Mouse (Mus musculus): ENCODE results near the gene Ica1. TPM values are rescaled to one million over a fixed set of nuclear protein-coding genes. Genes with fewer than 3 reads are reported as not detected.

Ica1 gene
- polyA plus RNA-seq, 1 experiment from 2014 or later: 75.5 TPM

DNA sequence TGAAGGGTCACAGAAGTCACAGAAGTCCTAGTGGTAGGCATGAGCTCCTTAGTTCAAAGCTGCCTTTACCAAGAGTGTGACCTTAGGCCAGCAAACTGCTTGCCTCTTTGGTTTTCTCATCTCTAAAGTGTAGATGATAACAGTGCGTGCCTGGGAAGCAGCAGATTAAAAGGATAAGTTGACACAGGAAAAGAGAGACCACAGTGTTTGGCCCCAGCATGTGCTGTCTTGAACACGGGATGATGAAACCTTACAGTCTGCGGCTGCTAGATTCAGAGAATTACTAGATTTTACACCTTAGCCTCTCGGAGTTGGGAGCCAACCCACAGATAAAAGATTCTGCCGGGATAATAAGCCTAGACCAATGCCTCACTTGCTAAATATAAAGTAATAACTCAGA is 137.4 kb downstream of the Ica1 start:
- no peak for ATAC-seq (ENCODE audit: low FRiP score)
- H3K9me3 ChIP-seq (ENCODE audit: control insufficient read depth, low read length): no peaks in the 10 kb centered on the region

GRCm38 (mm10) chr6:8639526-8639925 is 138.8 kb downstream of the Ica1 start:
- Histone ChIP-seq H3K9ac (no peak overlapping the region), H3K9me3 (ENCODE audit: control insufficient read depth, low read length) (no peaks in the 10 kb centered on the region), H3K4me1 (replicated peaks; ENCODE audit: control insufficient read depth, insufficient read depth, low read length) (no peaks in the 10 kb centered on the region), H3K36me3 (replicated peaks; ENCODE audit: control insufficient read depth, insufficient read depth) (no peaks in the 10 kb centered on the region), H3K27ac (no peak overlapping the region), H3K27me3 (ENCODE audit: control insufficient read depth, insufficient read depth, low read length) (no peaks in the 10 kb centered on the region), H3K4me2 (replicated peaks) (no peak overlapping the region), H3K4me3 (replicated peaks; ENCODE audit: low read length) (no peak overlapping the region)
- WGBS: 90% methylated on average over 2 of the region's 2 CpGs
- DNase-seq (ENCODE audit: low spot score) (no peak), ATAC-seq (ENCODE audit: low FRiP score) (no peak)

More for the DNA sequence above, 137.4 kb downstream of the Ica1 start:
- no peak overlapping the region for H3K27ac ChIP-seq
- no peaks in the 10 kb centered on the region for H3K27me3 ChIP-seq (ENCODE audit: control insufficient read depth, insufficient read depth, low read length)
- H3K36me3 ChIP-seq (replicated peaks; ENCODE audit: control insufficient read depth, insufficient read depth): no peaks in the 10 kb centered on the region
- no peak overlapping the region for H3K9ac ChIP-seq
- H3K4me3 ChIP-seq (replicated peaks; ENCODE audit: low read length): no peak overlapping the region
- no peak overlapping the region for H3K4me2 ChIP-seq (replicated peaks)
- no peaks in the 10 kb centered on the region for H3K4me1 ChIP-seq (replicated peaks; ENCODE audit: control insufficient read depth, insufficient read depth, low read length)
- no peak for DNase-seq (ENCODE audit: low spot score)
- WGBS: 92% methylated on average over 5 of the region's 5 CpGs

- ATAC-seq (ENCODE audit: low FRiP score) (no peak), DNase-seq (ENCODE audit: low spot score) (no peak)
- Histone ChIP-seq H3K36me3 (replicated peaks; ENCODE audit: control insufficient read depth, insufficient read depth) (no peaks in the 10 kb centered on the region), H3K27ac (no peak overlapping the region), H3K27me3 (ENCODE audit: control insufficient read depth, insufficient read depth, low read length) (no peaks in the 10 kb centered on the region), H3K4me3 (replicated peaks; ENCODE audit: low read length) (no peak overlapping the region), H3K4me1 (replicated peaks; ENCODE audit: control insufficient read depth, insufficient read depth, low read length) (no peaks in the 10 kb centered on the region), H3K4me2 (replicated peaks) (no peak overlapping the region), H3K9me3 (ENCODE audit: control insufficient read depth, low read length) (no peaks in the 10 kb centered on the region), H3K9ac (no peak overlapping the region)
- 91% methylated on average over 4 of the region's 4 CpGs for WGBS
Measured at GRCm38 (mm10) chr6:8638899-8639298, 139.4 kb downstream of the Ica1 start.

GRCm38 (mm10) chr6:8638122-8638521 is 140.2 kb downstream of the Ica1 start:
- Histone ChIP-seq H3K9me3 (ENCODE audit: control insufficient read depth, low read length) (no peaks in the 10 kb centered on the region), H3K27me3 (ENCODE audit: control insufficient read depth, insufficient read depth, low read length) (no peaks in the 10 kb centered on the region), H3K36me3 (replicated peaks; ENCODE audit: control insufficient read depth, insufficient read depth) (no peaks in the 10 kb centered on the region), H3K27ac (no peak overlapping the region), H3K4me1 (replicated peaks; ENCODE audit: control insufficient read depth, insufficient read depth, low read length) (no peaks in the 10 kb centered on the region), H3K4me3 (replicated peaks; ENCODE audit: low read length) (no peak overlapping the region), H3K9ac (no peak overlapping the region), H3K4me2 (replicated peaks) (no peak overlapping the region)
- ATAC-seq (ENCODE audit: low FRiP score) (no peak), DNase-seq (ENCODE audit: low spot score) (no peak)
- 80% methylated on average over 4 of the region's 4 CpGs for WGBS

DNA sequence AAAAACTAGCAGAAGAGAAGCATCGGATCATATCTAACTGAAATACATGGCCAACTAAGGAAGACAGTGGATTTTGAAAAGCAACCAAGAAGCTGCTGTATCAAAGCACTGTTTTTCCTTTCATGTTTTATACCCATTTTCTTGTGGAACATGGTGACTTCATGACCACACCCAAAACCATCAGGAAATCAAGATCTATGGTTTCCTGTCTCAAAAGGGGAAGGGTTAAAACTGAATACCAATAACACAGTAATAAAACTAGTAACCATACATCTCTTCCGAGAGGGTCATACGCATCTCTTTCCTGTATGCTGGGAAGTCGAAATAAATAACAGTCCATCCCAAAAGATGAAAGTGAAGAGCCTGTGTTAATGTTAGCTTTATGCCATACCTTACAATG is 145.6 kb downstream of the Ica1 start:
- Histone ChIP-seq H3K36me3 (replicated peaks; ENCODE audit: control insufficient read depth, insufficient read depth) (no peaks in the 10 kb centered on the region), H3K9me3 (ENCODE audit: control insufficient read depth, low read length) (no peaks in the 10 kb centered on the region), H3K27ac (no peak overlapping the region), H3K4me3 (replicated peaks; ENCODE audit: low read length) (no peak overlapping the region), H3K4me2 (replicated peaks) (no peak overlapping the region), H3K4me1 (replicated peaks; ENCODE audit: control insufficient read depth, insufficient read depth, low read length) (no peaks in the 10 kb centered on the region), H3K27me3 (ENCODE audit: control insufficient read depth, insufficient read depth, low read length) (no peaks in the 10 kb centered on the region), H3K9ac (no peak overlapping the region)
- ATAC-seq (ENCODE audit: low FRiP score) (no peak), DNase-seq (ENCODE audit: low spot score) (no peak)
- 94% methylated on average over 4 of the region's 4 CpGs for WGBS

- no peak overlapping the region for H3K27ac ChIP-seq
- H3K4me2 ChIP-seq (replicated peaks): no peak overlapping the region
- H3K27me3 ChIP-seq (ENCODE audit: control insufficient read depth, insufficient read depth, low read length): no peaks in the 10 kb centered on the region
- no peak overlapping the region for H3K4me3 ChIP-seq (replicated peaks; ENCODE audit: low read length)
- DNase-seq (ENCODE audit: low spot score): no peak
- ATAC-seq (ENCODE audit: low FRiP score): no peak
- no peaks in the 10 kb centered on the region for H3K9me3 ChIP-seq (ENCODE audit: control insufficient read depth, low read length)
- H3K36me3 ChIP-seq (replicated peaks; ENCODE audit: control insufficient read depth, insufficient read depth): no peaks in the 10 kb centered on the region
- H3K9ac ChIP-seq: no peak overlapping the region
- no peaks in the 10 kb centered on the region for H3K4me1 ChIP-seq (replicated peaks; ENCODE audit: control insufficient read depth, insufficient read depth, low read length)
- WGBS: 80% methylated on average over 5 of the region's 5 CpGs
Measured at GRCm38 (mm10) chr6:8631986-8632632, 146.2 kb downstream of the Ica1 start.

DNA sequence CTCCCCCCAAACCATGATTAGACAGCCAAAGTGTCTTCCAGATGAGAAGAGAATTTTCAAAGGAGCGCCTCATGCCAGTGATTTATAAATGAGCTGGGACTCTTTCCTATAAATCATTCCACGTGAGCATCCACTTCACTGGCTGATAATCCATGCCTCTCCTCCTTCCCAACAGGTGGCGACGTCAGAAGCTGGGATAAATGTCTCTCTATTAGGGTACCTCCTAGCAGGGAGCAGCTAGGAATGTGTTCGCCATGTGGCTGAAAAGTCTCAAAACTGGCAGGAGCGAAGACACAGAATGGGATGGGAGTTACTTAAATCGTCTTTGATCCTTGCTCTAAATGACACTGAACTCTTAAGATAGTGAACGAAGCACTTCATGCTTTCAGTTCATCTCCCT is 146.9 kb downstream of the Ica1 start:
- Histone ChIP-seq H3K27me3 (ENCODE audit: control insufficient read depth, insufficient read depth, low read length) (no peaks in the 10 kb centered on the region), H3K4me1 (replicated peaks; ENCODE audit: control insufficient read depth, insufficient read depth, low read length) (no peaks in the 10 kb centered on the region), H3K36me3 (replicated peaks; ENCODE audit: control insufficient read depth, insufficient read depth) (no peaks in the 10 kb centered on the region), H3K4me2 (replicated peaks) (no peak overlapping the region), H3K9ac (no peak overlapping the region), H3K4me3 (replicated peaks; ENCODE audit: low read length) (no peak overlapping the region), H3K27ac (no peak overlapping the region), H3K9me3 (ENCODE audit: control insufficient read depth, low read length) (no peaks in the 10 kb centered on the region)
- ATAC-seq (ENCODE audit: low FRiP score) (no peak), DNase-seq (ENCODE audit: low spot score) (no peak)
- WGBS: 81% methylated on average over 8 of the region's 8 CpGs

- Histone ChIP-seq H3K27ac (no peak overlapping the region), H3K4me2 (replicated peaks) (no peak overlapping the region), H3K9me3 (ENCODE audit: control insufficient read depth, low read length) (no peaks in the 10 kb centered on the region), H3K27me3 (ENCODE audit: control insufficient read depth, insufficient read depth, low read length) (no peaks in the 10 kb centered on the region), H3K4me3 (replicated peaks; ENCODE audit: low read length) (no peak overlapping the region), H3K4me1 (replicated peaks; ENCODE audit: control insufficient read depth, insufficient read depth, low read length) (no peaks in the 10 kb centered on the region), H3K9ac (no peak overlapping the region), H3K36me3 (replicated peaks; ENCODE audit: control insufficient read depth, insufficient read depth) (no peaks in the 10 kb centered on the region)
- DNase-seq (ENCODE audit: low spot score) (no peak), ATAC-seq (ENCODE audit: low FRiP score) (no peak)
- WGBS: 89% methylated on average over 7 of the region's 7 CpGs
Measured at GRCm38 (mm10) chr6:8630531-8630930, 147.8 kb downstream of the Ica1 start.

DNA sequence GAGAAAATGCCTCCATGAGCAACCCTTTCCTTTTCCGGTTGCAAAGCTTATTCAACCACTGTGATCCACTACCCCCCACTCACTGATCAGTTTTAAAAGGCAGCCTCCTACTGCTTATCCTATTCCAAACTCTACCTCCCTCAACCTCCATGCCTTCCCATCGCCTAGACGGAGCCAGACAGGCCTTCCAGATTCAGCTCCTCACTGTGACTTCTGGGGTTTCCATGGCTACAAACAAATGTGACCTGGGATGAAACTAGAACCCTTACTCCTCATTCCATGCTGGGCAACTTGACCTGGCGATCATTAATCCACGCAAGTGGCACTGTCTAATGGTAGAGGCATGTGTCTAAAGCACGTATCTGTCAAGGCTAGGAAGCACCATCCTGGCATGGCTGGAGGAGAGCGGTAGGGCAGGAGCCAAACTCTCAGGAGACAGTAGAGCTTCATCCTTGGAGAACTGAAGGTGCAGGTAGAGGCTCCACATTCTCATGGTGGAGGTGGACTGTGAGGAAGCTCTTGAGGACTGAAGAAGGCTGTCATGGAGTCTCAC is 149.5 kb downstream of the Ica1 start:
- ATAC-seq (ENCODE audit: low FRiP score): no peak
- Histone ChIP-seq H3K9ac (no peak overlapping the region), H3K4me1 (replicated peaks; ENCODE audit: control insufficient read depth, insufficient read depth, low read length) (no peaks in the 10 kb centered on the region), H3K27me3 (ENCODE audit: control insufficient read depth, insufficient read depth, low read length) (no peaks in the 10 kb centered on the region), H3K4me3 (replicated peaks; ENCODE audit: low read length) (no peak overlapping the region), H3K9me3 (ENCODE audit: control insufficient read depth, low read length) (no peaks in the 10 kb centered on the region), H3K36me3 (replicated peaks; ENCODE audit: control insufficient read depth, insufficient read depth) (no peaks in the 10 kb centered on the region), H3K4me2 (replicated peaks) (no peak overlapping the region), H3K27ac (no peak overlapping the region)
- WGBS: 78% methylated on average over 7 of the region's 7 CpGs
- no peak for DNase-seq (ENCODE audit: low spot score)

DNA sequence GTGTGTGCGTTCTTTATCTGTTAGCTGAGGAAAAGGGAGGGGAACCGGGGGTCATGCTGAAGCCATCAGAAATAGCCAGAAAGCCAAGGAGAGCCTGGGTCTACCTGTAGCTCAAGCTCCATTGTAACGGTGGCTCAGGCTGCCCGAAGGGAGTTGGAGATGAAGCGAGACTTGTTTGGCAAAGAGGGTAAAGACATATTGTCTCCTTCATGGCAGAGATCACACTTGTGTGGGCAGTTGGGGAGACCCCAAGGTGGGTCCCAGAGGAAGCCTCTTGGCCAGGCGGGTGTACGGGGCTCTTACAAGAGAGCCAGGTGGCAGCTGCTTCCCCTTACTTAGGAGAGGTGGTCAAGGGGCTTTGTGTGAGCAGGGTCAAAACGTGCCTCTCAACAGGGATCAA is 150.1 kb downstream of the Ica1 start:
- no peaks in the 10 kb centered on the region for H3K4me1 ChIP-seq (replicated peaks; ENCODE audit: control insufficient read depth, insufficient read depth, low read length)
- no peak for DNase-seq (ENCODE audit: low spot score)
- no peaks in the 10 kb centered on the region for H3K36me3 ChIP-seq (replicated peaks; ENCODE audit: control insufficient read depth, insufficient read depth)
- no peak for ATAC-seq (ENCODE audit: low FRiP score)
- no peak overlapping the region for H3K9ac ChIP-seq
- H3K27ac ChIP-seq: no peak overlapping the region
- WGBS: 89% methylated on average over 8 of the region's 8 CpGs
- no peaks in the 10 kb centered on the region for H3K27me3 ChIP-seq (ENCODE audit: control insufficient read depth, insufficient read depth, low read length)
- no peaks in the 10 kb centered on the region for H3K9me3 ChIP-seq (ENCODE audit: control insufficient read depth, low read length)
- no peak overlapping the region for H3K4me2 ChIP-seq (replicated peaks)
- no peak overlapping the region for H3K4me3 ChIP-seq (replicated peaks; ENCODE audit: low read length)

All from hindbrain, embryonic 14.5 days (tissue).